Mouse (Mus musculus) E14TG2a.4 (cell line): ENCODE measurements around the gene Mbd3.

Experiments
- CTCF ChIP-seq: conservative IDR thresholded peaks from 2 replicates; pipeline ENCODE4 v1.5.1; 2014; ENCODE audit warnings: low read length
- NANOG ChIP-seq: IDR thresholded peaks from 2 replicates; pipeline ENCODE4 v1.6.1; 2014; ENCODE audit warnings: borderline replicate concordance, low read length, mixed read lengths
- POU5F1 ChIP-seq: IDR thresholded peaks from 2 replicates; pipeline ENCODE4 v1.6.1; 2014; ENCODE audit warnings: low read length, borderline replicate concordance

- TF ChIP-seq CTCF (no peak), POU5F1 (no peak), NANOG (no peak)
These were observed 15.2 kb downstream of the Mbd3 start for GRCm38 (mm10) chr10:80384115-80384639.
